Mouse (Mus musculus): ENCODE results near the gene Nudcd2.

DNA sequence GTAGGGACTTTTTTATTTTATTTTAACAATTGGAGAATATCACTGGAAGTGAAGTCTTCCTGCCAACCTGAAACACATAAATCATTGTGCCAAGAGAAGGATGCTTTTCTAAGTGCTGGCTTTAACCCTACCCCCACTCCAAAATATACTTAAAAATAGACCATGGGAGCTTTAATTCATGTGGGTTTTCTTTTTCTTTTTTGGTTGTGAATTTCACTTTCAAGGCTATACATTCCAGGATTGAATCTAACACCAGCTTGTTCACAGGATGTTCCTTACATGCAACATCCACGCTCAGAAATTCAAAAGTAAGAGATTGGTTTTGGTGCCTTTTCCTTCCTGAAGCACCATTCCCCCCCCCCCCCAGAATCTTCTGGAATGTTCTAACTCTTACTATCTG lies 49.9 kb downstream of the Nudcd2 start:
- TF ChIP-seq EP300 (IDR thresholded peaks at IDR 0.05; ENCODE audit: low read depth in 1 of 2, low read length in 2 of 2) (no peak), CTCF (IDR thresholded peaks at IDR 0.05 in 2 of 3, conservative IDR thresholded peaks at IDR 0.05 in 1 of 3; ENCODE audit: control insufficient read depth in 1 of 3, insufficient read depth in 1 of 3, low read depth in 2 of 3, low read length in 3 of 3, poor library complexity in 1 of 3, severe bottlenecking in 1 of 3) (no peak)

Measured in MEL (cell line).